Mouse (Mus musculus) frontal cortex, postnatal 10 days (tissue): ENCODE results near the gene Ikbip.

Source experiments
- DNase-seq, 2 experiments: peaks; one replicate each; pipeline ENCODE4 v3.0.0; 2022; ENCODE audit warnings: low spot score in 2 of 2, mixed read lengths in 1 of 2

The Ikbip gene

DNA sequence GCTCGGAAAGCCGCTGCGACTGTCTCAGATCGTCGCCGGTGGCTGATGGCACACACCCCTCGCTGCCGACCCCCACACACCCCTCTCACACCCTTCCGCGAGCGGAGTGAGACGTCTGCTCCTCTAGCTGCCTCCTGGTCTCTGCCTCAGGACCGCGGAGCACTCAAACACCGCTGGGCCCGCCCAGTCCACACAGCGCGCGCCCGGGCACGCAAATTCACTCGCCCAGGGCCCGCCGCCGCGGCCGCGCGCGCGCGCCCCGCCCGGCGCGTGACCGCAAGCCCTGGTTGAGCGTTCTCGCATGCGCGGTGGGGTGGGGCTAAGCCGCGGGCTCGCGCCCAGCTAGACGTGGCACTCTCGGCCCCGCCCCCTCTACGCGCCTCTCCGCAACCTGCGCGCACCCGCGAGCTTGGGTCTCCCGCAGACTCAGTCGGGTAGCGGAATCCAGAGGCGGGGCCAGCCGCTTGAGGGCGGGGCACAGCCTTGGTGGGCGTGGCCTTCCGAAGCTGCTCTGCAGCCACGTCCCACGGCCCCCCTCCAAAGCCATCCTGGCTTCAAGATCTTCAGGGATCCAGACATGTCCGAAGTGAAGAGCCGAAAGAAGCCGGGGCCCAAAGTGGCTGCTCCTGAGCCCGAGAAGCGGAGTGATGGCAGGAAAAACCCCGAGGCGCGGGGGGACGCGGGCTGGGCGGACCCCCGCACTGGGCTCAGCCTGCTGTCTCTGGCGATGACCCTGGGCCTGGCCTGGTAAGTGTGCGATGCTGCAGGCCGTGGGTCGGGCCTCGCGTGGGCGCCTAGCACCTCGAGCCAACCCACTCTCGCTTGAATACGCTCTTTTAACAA, at the start of gene Ikbip, which contains the start of gene Apaf1:
TSS of gene Ikbip (plus strand) at position 391 of the 843 bp plus-strand sequence.
TSS of gene Apaf1 (minus strand) at position 221 of the 843 bp plus-strand sequence.
- DNase-seq, result peak; percentile 99 to 100

DNA sequence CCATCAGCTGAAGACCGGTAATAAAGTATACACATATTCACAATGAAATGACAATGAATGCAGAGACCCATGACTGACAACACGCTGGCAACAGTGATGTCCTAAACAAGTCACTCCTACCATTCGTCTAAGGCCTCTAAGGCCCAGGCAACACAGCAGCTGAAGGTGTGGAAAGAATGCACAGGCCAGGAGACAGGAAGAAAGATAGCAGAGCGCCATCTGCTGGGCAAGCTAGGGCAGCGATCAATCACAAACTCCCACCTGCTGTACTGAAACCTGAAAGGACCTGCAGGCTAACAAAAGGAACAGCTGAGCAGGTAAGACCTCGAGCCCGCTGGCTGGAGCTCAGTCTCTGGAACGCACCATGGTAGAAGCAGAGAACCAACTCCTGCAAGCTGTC, 48.8 kb upstream of the Ikbip start:
- DNase-seq, result peak; percentile 23 to 61

DNA sequence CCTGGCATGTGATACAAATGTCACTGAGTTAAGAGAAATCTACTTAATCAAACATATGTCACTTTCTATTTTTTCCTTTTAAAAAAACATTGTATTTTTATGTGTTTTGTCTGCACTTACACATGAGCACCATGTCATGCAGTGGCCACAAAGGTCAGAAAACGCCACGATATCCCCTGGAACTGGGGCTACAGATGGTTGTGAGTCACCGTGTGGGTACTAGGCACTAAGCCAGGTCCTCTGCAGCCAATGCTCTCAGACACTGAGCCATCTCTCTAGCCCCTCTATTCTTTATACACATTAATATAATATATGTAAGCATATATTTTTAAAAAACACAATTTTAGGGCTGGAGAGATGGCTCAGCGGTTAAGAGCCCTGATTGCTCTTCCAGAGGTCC, 33.0 kb upstream of the Ikbip start:
- no peak for DNase-seq

DNA sequence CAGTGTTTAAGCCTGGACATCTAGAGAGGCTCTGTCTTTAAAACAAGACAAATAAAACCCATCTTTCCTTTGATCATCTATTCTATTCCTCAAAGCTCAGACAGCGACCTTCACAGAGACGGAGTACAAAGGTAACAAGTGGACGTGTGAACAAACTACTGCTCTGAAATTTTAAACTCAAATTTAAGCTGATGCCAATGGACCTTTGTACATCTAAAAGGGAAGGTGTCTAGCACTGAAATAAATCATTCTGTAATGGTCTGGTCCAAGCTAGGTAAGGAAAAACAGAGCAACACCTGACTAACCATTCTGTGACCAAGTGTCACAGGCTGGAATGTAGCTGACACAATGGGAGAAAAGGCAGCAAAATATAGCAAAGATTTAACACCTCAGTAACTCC, 31.6 kb upstream of the Ikbip start:
- no peak for DNase-seq

DNA sequence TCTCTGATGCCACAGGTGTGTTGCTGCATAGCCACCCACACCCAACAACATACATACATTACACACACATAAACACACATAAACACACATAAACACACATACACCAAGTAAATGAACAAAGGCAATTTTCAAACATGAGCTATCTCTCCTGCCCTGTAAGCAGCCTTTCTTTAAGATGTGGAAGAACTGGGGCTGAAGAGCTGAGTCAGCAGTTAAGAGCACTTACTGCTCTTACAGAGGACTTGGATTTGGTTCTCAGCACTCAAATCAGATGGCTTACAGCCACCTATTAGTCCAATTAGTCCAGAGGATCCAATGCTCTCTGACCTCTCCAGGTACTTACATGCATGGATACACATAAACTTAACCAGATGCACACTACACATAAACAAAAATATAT, 30.0 kb upstream of the Ikbip start:
- no peak for DNase-seq

DNA sequence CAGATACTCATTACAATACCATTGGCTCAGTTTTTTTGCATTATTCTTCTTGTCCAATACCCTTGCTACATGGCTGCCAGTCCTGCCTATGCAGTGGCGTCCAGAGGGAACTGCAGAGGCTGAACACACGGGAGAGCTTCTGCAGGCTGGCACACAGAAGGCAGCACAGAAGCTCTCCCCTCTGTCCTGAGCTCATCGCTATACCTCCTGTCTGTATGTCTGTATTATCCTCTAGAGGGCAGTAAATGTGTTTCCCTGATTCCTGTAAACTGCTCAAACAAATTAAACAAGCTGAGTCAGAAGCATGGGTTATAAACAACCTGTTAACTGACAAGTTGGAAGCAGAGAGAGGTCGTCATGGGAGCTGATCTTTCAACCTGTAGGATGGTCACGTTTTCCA, 22.0 kb upstream of the Ikbip start:
- DNase-seq, result no peak

DNA sequence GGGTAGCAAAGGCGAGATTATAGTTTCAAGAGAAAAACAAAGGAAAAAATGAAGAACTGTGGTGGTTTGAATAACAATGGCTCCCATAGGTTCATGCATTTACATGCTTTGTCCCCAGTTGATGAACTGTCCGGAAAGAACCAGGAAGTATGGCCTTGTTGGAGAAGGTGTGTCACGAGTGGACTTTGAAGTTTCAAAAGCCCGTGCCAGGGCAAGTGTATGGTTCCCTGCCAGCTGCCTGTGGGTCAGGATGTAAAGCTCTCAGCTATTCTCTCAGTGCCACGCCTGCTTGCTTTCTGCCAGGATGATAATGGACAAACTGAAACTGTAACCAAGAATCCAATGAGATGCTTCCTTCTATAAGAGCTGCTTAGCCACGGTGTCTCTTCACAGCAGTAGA, 20.4 kb upstream of the Ikbip start:
- DNase-seq, result no peak

DNA sequence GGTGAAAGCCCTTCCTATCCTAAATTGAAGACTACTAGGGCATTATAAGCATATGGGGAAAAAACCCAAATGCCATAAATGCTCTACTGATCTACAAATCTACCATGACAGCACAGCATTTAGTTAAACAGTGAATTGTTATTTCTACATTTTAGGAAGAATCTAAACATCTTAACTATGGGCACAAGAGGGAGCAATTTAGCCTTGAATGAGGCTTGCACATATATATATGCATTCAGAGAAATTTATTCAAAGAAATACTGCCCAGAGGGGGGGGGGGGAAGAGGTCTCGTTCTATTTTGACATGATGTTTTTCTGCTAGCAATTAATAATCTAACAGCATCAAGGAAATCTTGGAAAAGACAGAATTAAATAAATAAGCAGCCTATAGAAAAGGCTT, 11.0 kb upstream of the Ikbip start:
- DNase-seq, result no peak

DNA sequence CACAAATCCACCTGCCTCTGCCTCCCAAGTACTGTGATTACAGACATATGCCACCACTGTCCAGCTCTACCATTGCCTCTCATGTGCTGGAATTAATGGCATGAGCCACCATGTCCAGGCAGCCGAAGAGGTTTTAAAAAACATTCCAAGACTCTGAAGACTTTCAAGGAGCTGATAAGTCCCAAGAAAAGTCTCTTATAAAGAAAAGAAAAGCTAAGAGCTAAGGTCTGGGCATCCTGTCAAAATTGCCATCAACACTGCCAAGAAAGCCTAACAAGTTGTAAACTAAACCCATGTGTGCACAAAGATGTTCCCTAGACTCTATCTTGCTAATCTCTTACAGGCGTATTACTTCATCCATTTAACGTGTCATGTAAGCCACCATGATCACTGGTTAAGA, 9.4 kb upstream of the Ikbip start:
- no peak for DNase-seq

DNA sequence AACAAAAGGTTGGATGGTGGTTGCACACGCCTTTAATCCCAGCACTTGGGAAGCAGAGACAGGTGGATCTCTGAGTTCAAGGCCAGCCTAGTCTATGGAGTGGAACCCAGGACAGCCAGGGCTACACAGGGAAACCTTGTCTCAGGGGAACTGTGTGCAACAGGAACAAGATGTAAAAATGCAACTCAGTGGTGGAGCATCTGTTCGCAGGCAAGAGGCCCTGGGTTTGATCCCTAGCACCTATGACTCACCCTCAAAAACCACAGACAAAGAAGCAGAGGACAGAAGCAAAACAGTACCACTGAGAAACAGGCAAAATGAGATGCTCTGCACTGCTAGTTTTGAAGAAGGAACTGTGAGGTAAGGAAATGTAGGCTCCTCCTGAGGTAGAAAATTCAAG, 6.1 kb upstream of the Ikbip start:
- no peak for DNase-seq

DNA sequence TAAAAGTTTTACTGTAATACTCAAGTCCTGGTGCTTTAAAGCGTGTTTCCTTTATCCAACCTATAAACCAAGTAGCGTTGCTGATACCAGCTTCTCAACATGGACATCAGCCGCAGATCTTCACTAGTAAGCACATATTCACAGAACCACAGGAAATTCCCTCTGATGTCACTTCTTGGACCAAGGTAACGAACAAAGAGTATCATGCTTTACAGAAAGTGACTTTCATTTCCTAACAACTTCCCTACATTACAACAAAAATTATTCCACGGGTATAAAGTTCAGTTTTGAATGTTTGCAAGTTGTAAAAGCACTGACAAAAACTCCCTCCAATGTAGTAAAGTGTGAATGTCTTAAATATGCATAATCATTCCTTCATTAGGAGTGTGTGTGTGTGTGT, 2.2 kb upstream of the Ikbip start:
- DNase-seq, result no peak

DNA sequence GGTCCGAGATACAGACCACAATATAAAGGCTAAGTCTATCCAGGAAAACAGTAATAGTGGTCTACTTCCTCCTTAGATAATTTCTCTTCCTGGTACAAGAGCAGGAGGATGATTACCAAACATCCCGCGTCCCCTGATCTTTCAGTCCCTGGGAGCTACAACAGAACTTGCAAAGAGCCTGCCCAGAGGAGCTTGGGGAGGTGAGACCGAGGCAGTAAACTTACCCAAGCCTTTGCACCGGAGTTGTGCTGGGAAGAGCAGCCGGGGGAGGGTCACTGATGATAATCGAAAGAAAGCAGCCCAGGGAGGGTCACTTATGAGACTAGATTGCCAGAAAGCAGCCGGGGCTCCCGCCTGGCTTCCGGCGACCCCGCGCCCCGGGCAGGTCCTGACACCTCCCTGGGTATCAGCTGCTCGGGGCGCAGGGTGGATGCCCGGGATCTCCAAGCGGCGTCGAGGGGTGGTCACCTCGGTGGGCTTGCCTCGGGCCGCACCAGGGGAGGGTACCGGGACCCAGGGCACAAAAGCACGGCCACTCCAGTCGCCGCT, 707 bp upstream of the Ikbip start:
- DNase-seq, result no peak

DNA sequence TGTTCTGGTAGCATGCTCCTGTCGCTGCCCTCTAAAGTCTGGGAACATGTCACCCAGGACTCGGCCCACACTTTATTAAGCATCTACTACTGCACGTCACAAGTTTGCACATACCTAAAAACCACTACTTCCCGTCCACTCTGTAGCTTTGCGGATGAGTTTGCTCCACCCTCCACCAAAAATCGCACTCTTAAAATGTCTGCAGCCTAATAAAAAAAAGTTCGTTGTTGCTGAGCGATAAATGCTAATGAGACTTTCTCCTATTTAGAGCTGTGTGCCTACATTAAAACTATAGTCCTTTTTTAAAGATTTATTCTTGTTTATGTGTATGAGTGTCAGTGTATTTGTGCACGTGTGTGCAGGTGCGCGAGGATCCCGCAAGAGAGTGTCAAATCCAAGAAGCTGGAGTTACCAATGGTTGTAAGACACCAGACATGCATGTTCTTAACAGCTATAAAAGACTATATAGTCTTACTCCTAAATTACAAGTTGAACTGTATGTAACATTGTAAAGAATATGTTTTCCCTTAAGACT, 720 bp downstream of the Ikbip start:
- DNase-seq, result no peak

DNA sequence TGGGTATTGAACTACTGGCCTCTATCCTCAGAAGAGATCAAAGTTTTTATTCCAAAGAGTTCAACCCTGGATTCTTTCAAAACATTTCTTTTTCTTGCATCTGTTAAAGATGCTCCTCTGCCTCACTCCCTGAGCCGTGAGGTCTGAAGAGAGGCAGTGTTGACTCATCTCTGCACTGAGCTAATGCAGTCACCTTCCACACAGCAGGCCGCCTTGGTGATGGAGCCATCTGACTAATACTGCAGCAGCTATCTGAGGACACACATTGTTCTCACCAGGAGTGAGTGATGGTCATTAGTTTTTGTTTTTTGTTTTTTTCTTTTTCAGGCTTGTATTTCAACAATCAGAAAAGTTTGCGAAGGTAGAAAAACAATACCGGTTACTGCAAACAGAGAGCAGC, 10.1 kb downstream of the Ikbip start:
- DNase-seq, result no peak

DNA sequence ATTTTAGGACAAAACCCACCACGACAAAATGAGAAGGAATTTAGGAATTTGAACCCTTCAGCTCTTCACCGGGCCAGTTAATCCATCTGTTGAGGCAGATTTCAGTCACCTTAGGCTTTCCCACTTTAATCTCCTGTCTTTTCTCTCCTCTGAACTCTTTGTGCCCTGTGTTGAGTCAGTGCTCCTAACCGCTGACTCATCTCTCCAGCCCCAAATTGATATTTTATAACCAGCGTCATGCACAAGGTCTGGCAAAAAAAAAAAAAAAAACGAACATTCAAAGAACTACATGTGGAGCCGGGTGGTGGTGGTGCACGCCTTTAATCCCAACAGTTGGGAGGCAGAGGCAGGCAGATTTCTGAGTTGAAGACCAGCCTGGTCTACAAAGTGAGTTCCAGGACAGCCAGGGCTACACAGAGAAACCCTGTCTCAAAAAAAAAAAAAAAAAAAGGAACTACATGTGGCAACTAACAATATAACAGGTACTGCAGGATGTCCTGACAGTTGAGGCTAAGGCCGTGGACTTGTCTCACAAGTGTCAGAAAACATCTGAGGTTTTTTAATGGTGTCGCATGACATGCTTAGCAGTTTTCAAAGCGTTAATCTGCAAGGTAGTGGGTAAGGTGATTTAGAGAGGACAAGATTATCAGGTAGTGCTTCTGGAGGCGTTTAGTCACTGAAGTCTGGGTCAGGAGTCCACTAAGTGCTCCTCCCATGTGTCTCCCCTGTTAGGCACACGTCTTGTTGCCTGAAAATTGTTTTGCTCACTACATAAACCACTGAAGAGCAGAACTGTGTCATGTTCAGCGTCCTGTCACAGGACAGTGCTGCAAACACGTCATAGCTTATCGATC, 11.7 kb downstream of the Ikbip start:
- DNase-seq, result no peak

DNA sequence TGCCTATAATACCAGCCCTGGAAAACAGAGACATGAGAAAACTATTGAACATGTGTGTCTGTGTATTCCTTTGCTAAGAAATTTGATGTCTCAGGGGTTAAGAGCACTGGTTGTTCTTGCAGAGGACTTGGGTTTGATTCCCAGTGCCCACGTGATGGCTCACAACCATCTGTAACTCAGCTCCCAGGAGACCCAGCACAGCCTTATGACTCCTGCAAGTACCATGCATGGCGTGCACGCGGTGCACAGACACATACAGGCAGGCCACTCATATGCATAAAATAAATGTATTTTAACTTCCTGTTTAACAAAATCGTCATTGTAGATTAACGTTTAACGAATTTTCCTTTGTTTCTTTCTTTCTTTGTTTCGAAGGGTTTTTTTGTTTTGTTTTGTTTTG, 15.3 kb downstream of the Ikbip start:
- no peak for DNase-seq

DNA sequence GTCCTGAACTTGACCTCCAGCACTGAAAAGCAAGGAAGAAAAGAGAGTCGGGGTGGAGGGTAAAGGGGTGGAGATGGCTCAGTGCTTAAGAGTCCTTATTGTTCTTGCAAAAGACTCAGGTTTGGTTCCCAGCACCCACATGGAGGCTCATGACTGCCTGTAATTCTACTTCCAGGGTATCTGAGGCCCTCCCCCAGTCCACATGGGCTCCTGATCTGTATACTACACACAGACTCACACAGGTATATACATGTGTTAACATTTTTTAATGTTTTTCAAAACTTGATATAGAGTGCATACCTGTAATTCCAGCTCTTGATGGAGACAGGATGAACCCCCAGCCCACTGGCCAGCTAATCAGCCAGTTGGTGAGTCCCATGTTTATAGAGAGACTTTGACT, 17.4 kb downstream of the Ikbip start:
- DNase-seq, result no peak

DNA sequence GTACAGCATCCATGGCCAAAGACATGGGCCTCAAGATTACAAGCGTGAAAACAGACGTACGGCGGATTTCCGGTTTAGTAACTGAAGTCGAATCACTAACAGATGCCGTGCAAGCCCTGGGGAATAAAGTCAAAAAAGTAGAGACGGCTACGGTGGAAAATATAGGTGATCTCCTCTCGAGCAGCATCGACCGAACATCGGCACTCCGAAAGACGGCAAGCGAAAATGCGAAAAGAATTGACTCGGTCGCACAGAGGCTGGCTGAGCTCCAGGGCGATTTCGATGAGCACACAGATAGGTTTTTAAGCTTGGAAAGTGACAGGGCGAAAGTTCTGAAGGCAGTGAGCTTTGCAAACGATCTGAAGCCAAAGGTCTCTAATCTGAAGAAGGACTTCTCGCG, 19.2 kb downstream of the Ikbip start:
- DNase-seq, result no peak

DNA sequence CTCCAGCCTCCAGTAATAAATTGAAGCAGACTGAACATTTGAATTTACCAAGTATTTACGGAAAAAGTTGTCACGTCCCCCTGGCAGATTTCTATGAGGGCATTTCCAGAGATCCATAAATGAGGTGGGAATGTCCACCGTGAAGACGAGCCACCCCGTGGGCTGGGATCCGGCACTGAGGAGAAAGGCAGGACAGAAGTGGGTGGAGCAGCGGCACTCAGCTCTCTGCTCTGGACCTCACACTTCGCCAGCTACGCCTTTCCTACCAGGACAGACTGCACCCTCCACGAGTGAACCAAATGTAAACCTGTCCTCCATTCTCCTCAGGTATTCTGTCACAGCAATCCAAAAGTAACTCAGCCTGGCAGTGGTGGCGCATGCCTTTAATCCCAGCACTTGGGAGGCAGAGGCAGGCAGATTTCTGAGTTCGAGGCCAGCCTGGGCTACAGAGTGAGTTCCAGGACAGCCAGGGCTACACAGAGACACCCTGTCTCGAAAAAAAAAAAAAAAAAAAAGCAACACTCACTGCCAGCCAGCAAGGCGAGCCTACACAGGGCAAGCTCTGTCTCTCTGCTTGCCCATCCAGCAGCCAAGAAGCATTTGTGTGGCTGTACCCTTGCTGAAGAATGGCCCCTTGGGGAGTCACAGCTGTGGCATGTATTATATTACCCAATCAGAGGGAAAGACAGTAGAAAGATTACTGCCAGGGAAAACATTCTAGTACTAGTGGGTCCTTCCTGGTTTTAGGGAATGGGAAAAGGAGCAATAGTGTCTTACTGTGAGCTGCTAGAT, 20.3 kb downstream of the Ikbip start:
- no peak for DNase-seq

DNA sequence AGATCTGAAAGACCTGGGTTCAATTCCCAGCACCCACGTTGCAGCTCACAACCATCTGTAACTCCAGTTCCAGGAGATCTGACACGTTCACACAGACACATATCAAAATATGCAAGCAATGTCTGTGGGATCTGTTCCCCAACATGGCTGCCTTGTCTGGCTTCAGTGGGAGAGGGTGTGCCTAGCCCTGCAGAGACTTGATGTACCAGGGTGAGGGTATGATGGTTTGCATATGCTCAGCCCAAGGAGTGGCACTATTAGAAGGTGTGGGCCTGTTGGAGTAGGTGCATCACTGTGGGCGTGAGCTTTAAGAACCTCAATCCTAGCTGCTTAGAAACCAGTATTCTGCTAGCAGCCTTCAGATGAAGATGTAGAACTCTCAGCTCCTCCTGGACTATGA, 23.2 kb downstream of the Ikbip start:
- DNase-seq, result no peak

DNA sequence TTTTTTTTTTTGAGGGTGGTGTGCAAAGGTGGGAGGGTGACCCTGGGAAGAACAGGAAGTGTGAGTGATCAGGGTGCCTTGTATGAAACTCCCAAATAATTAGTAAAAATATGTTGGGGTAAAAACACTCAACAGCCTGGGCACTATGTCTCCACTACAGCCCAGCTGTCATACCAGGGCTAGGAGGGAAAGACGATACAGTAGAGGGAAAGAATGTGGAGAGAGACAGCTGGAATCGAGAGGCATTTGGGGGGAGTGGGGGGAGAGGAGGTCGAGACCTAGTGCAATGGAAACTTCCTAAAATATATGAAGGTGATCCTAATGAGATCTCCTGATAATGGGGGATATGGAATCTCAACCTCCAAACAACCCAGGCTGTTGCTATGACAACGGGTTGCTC, 27.1 kb downstream of the Ikbip start:
- DNase-seq, result no peak

DNA sequence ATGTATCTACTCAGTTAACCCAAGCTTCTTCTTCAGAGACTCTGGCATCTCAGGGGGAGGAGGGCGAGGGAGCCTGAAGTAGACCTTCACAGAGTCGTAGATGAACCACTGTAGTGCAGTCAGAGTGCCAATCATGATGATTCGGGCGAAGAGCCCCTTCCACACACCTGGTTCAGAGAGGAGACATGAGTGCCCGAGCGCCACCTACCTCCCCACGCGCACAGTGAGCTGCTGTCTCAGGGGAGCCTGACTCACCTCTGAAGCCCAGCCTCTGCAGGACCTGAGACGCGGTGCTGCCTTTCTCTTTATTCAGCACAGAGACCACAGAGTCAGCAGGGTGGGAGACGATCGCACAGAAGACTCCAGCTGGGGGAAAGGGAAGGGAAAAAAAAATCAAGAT, 34.2 kb downstream of the Ikbip start:
- DNase-seq, result no peak
